Mouse (Mus musculus): ENCODE measurements at regions not wholly inside any gene's neighbourhood (a gene's known extent, or its start where the extent isn't known, plus 50 kb on each side); places are given as distances from the start of the nearest gene placed in this dataset.

- TF ChIP-seq POLR2AphosphoS2 (IDR thresholded peaks at IDR 0.05; ENCODE audit: insufficient read length, low read depth) (no peak), TCF12 (IDR thresholded peaks at IDR 0.05; ENCODE audit: insufficient read depth, poor library complexity, severe bottlenecking) (no peak), E2F4 (IDR thresholded peaks at IDR 0.05; ENCODE audit: insufficient read depth) (no peak), MYOD1 (IDR thresholded peaks at IDR 0.05; ENCODE audit: control insufficient read depth in 1 of 3, insufficient read length in 2 of 3, low read depth in 2 of 3) (no peak)
Measured at GRCm38 (mm10) chr13:31326269-31326851, 229.6 kb upstream of the Foxq1 start.

All from myocyte (in vitro differentiated cells).